Mouse (Mus musculus) limb, embryonic 11.5 days (tissue): Measurements from ENCODE around the gene Bub1b. TPM values are rescaled to one million over a fixed set of nuclear protein-coding genes. Genes with fewer than 3 reads are reported as not detected.

ENCODE experiments used
- ATAC-seq: fragments of 200-750 bp; cut with Nextera tagmentation; 2 replicates; pipeline ENCODE4 v1.8.0; 2017; ENCODE audit warnings: low read depth; ENCODE audit not compliant: insufficient number of reproducible peaks, low FRiP score, low TSS enrichment
- DNase-seq: peaks from one replicate; pipeline ENCODE4 v3.0.0-alpha.2; 2015; ENCODE audit warnings: low spot score
- H3K27ac ChIP-seq: fragments of 300-500 bp; sonication (generic); replicated peaks from 2 replicates; pipeline ENCODE4 v1.5.1; 2014; ENCODE audit warnings: low read depth, mild to moderate bottlenecking, low read length
- H3K27me3 ChIP-seq: fragments of 300-500 bp; sonication (generic); 2 replicates; pipeline ENCODE4 v1.6.1; 2014; ENCODE audit warnings: mild to moderate bottlenecking, low read length, mixed read lengths; ENCODE audit not compliant: control insufficient read depth, insufficient read depth
- H3K36me3 ChIP-seq: fragments of 300-500 bp; sonication (generic); 2 replicates; pipeline ENCODE4 v1.6.1; 2014; ENCODE audit warnings: mild to moderate bottlenecking, low read length, moderate library complexity, mixed read lengths; ENCODE audit not compliant: control insufficient read depth, insufficient read depth
- H3K4me1 ChIP-seq: fragments of 300-500 bp; sonication (generic); 2 replicates; pipeline ENCODE4 v1.6.1; 2014; ENCODE audit warnings: low read length, mixed read lengths; ENCODE audit not compliant: control insufficient read depth, insufficient read depth
- H3K4me2 ChIP-seq: fragments of 300-500 bp; sonication (generic); 2 replicates; pipeline ENCODE4 v1.6.1; 2014; ENCODE audit warnings: low read depth, mild to moderate bottlenecking, moderate library complexity; ENCODE audit not compliant: severe bottlenecking
- H3K4me3 ChIP-seq: fragments of 300-500 bp; sonication (generic); 2 replicates; pipeline ENCODE4 v1.5.1; 2014; ENCODE audit warnings: low read depth, low read length
- H3K9ac ChIP-seq: fragments of 300-500 bp; sonication (generic); 2 replicates; pipeline ENCODE4 v1.6.1; 2014; ENCODE audit warnings: mild to moderate bottlenecking, low read length
- H3K9me3 ChIP-seq: fragments of 300-500 bp; sonication (generic); 2 replicates; pipeline ENCODE4 v1.6.1; 2016; ENCODE audit warnings: low read length; ENCODE audit not compliant: control insufficient read depth
- WGBS: fragments of 180-500 bp; shearing (Covaris S2); extraction: QIAGEN DNeasy Blood & Tissue Kit; methylation state at CpG from one replicate; pipeline ENCODE4 v1.1.7; 2014; 5-methylcytosine and 5-hydroxymethylcytosine counted together
- polyA plus RNA-seq: library from polyadenylated mRNA; unstranded; fragments of >200 nt; fragmentation: Nextera tagmentation; extraction: Ambion mirVana; gene quantifications from 2 replicates; pipeline ENCODE4 v1.2.1, GENCODE M21; 2014

Gene Bub1b
- polyA plus RNA-seq, 1 experiment from 2014 or later, result 145 TPM

GRCm38 (mm10) chr2:118665616-118666015 is 67.6 kb downstream of the Bub1b start:
- WGBS, result 86% methylated on average over 4 of the region's 4 CpGs
- Histone ChIP-seq H3K4me3 (no peak overlapping the region), H3K27me3 (peaks cover 16% of the 10 kb centered on the region)

GRCm38 (mm10) chr2:118667181-118667580 is 69.2 kb downstream of the Bub1b start:
- Histone ChIP-seq H3K27me3 (peaks cover 17% of the 10 kb centered on the region), H3K4me1 (peaks cover 4% of the 10 kb centered on the region), H3K36me3 (no peaks in the 10 kb centered on the region), H3K4me2 (no peak overlapping the region), H3K9me3 (no peaks in the 10 kb centered on the region), H3K9ac (no peak overlapping the region), H3K27ac (no peak overlapping the region), H3K4me3 (no peak overlapping the region)
- DNase-seq, result no peak
- ATAC-seq, result no peak
- WGBS, result 83% methylated on average over 5 of the region's 5 CpGs

More at GRCm38 (mm10) chr2:118665616-118666015, 67.6 kb downstream of the Bub1b start:
- no peak overlapping the region for H3K4me2 ChIP-seq
- ATAC-seq, result no peak
- peaks cover 4% of the 10 kb centered on the region for H3K4me1 ChIP-seq
- no peak overlapping the region for H3K9ac ChIP-seq
- H3K9me3 ChIP-seq, result no peaks in the 10 kb centered on the region
- no peak overlapping the region for H3K27ac ChIP-seq
- no peaks in the 10 kb centered on the region for H3K36me3 ChIP-seq
- no peak for DNase-seq

- Histone ChIP-seq H3K4me1 (no peaks in the 10 kb centered on the region), H3K4me3 (no peak overlapping the region), H3K27ac (no peak overlapping the region), H3K36me3 (no peaks in the 10 kb centered on the region), H3K9me3 (no peaks in the 10 kb centered on the region), H3K9ac (no peak overlapping the region), H3K4me2 (no peak overlapping the region), H3K27me3 (peaks cover 22% of the 10 kb centered on the region)
- 65% methylated on average over 6 of the region's 6 CpGs for WGBS
- DNase-seq (no peak), ATAC-seq (no peak)
Observed at GRCm38 (mm10) chr2:118669245-118669644, 71.2 kb downstream of the Bub1b start.

GRCm38 (mm10) chr2:118669785-118670184 is 71.8 kb downstream of the Bub1b start:
- no peak for ATAC-seq
- Histone ChIP-seq H3K9me3 (no peaks in the 10 kb centered on the region), H3K27me3 (peaks cover 25% of the 10 kb centered on the region), H3K36me3 (no peaks in the 10 kb centered on the region), H3K9ac (no peak overlapping the region), H3K4me3 (no peak overlapping the region), H3K27ac (no peak overlapping the region), H3K4me1 (no peaks in the 10 kb centered on the region), H3K4me2 (no peak overlapping the region)
- no peak for DNase-seq
- WGBS, result 43% methylated on average over 2 of the region's 2 CpGs

- Histone ChIP-seq H3K4me1 (peaks cover 1% of the 10 kb centered on the region), H3K4me3 (no peak overlapping the region), H3K9me3 (no peaks in the 10 kb centered on the region; the same call in 1 of the 2 replicates), H3K36me3 (no peaks in the 10 kb centered on the region), H3K9ac (no peak overlapping the region), H3K4me2 (no peak overlapping the region), H3K27ac (no peak overlapping the region), H3K27me3 (peaks cover 42% of the 10 kb centered on the region)
- ATAC-seq (no peak), DNase-seq (no peak)
- WGBS, result 67% methylated on average over 1 of the region's 1 CpGs
Observed at GRCm38 (mm10) chr2:118671728-118672127, 73.7 kb downstream of the Bub1b start.

GRCm38 (mm10) chr2:118673686-118674465 is 75.9 kb downstream of the Bub1b start:
- H3K27ac ChIP-seq, result no peak overlapping the region
- peaks cover 4% of the 10 kb centered on the region for H3K4me1 ChIP-seq
- no peak overlapping the region for H3K9ac ChIP-seq
- ATAC-seq (no peak), DNase-seq (no peak)
- H3K4me2 ChIP-seq, result no peak overlapping the region
- no peak overlapping the region for H3K4me3 ChIP-seq
- peaks cover 64% of the 10 kb centered on the region for H3K27me3 ChIP-seq
- H3K36me3 ChIP-seq, result no peaks in the 10 kb centered on the region
- no peaks in the 10 kb centered on the region; the same call in 1 of the 2 replicates for H3K9me3 ChIP-seq
- WGBS, result 24% methylated on average over 15 of the region's 15 CpGs

GRCm38 (mm10) chr2:118674500-118674899 is 76.5 kb downstream of the Bub1b start:
- no peak for ATAC-seq

GRCm38 (mm10) chr2:118676839-118677741 is 79.1 kb downstream of the Bub1b start:
- Histone ChIP-seq H3K4me1 (peaks cover 4% of the 10 kb centered on the region), H3K27ac (no peak overlapping the region), H3K4me2 (peak overlapping the region; percentile 67), H3K9me3 (no peaks in the 10 kb centered on the region; the same call in 1 of the 2 replicates), H3K27me3 (peaks cover 71% of the 10 kb centered on the region), H3K36me3 (no peaks in the 10 kb centered on the region), H3K9ac (peak overlapping the region; percentile 27; the same call in 1 of the 2 replicates), H3K4me3 (peak overlapping the region; percentile 39)
- WGBS, result under 1% methylated on average over 82 of the region's 89 CpGs
- DNase-seq (peak; percentile 56), ATAC-seq (no peak)

More at GRCm38 (mm10) chr2:118674500-118674899, 76.5 kb downstream of the Bub1b start:
- H3K36me3 ChIP-seq, result no peaks in the 10 kb centered on the region
- H3K4me2 ChIP-seq, result no peak overlapping the region
- WGBS, result 8% methylated on average over 7 of the region's 7 CpGs
- peaks cover 4% of the 10 kb centered on the region for H3K4me1 ChIP-seq
- no peak overlapping the region for H3K9ac ChIP-seq
- no peak overlapping the region for H3K4me3 ChIP-seq
- no peak overlapping the region for H3K27ac ChIP-seq
- no peak for DNase-seq
- H3K9me3 ChIP-seq, result no peaks in the 10 kb centered on the region; the same call in 1 of the 2 replicates
- peaks cover 66% of the 10 kb centered on the region for H3K27me3 ChIP-seq
